Mouse (Mus musculus) liver, adult 2 months (tissue): Measurements from ENCODE around the gene Prpf4.

Experiments used
- CTCF ChIP-seq: fragments of 200-500 bp; IDR thresholded peaks from 2 replicates; pipeline ENCODE4 v1.5.1; 2011; ENCODE audit warnings: low read depth, low read length, control low read depth
- POLR2A ChIP-seq: fragments of 200-500 bp; IDR thresholded peaks from 2 replicates; pipeline ENCODE4 v1.6.1; 2011; ENCODE audit warnings: low read length, control low read depth; ENCODE audit not compliant: insufficient read depth; ENCODE audit errors: extremely low read depth

GRCm38 (mm10) chr4:62419091-62419490 is 10.5 kb downstream of the Prpf4 start:
- TF ChIP-seq CTCF (no peak), POLR2A (no peak)
